Mouse (Mus musculus) heart, postnatal 25 days (tissue): ENCODE results near the gene Mgat5. TPM values are rescaled to one million over a fixed set of nuclear protein-coding genes. Genes with fewer than 3 reads are reported as not detected.

Source experiments
- DNase-seq: peaks from one replicate; pipeline ENCODE4 v3.0.0; 2022; ENCODE audit warnings: low spot score
- intact Hi-C: fragments of 180-260 bp; cut with DNase I; formaldehyde crosslinking; loops from one replicate; pipeline ENCODE4 v1.15.1; 2025
- total RNA-seq, 2 experiments: library from RNA; stranded (reverse); gene quantifications; 2 replicates each; pipeline ENCODE4 v1.2.3; 2021

Gene Mgat5
- total RNA-seq, 2 experiments from 2014 or later: 14.1 to 14.8 TPM

DNA sequence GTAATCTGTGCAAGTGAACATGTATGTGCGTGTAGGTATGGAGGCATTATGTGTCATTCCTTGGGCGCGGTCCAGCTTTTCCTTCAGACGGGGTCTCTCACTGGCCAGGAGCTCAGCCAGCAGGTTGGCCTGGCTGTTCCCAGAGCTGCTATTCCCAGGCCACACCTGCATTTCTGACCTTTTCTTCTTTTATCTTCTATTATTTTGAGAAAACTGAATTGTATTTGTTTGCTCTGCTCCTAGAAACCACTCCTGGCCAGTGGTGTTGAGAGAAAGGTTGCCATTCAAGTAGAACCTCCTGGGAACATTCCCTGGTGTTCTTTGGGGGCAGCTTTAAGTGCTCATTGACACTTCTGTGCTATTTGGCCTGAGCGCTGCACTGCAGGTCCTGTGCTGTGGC lies 160.9 kb downstream of the Mgat5 start:
- no peak for DNase-seq

DNA sequence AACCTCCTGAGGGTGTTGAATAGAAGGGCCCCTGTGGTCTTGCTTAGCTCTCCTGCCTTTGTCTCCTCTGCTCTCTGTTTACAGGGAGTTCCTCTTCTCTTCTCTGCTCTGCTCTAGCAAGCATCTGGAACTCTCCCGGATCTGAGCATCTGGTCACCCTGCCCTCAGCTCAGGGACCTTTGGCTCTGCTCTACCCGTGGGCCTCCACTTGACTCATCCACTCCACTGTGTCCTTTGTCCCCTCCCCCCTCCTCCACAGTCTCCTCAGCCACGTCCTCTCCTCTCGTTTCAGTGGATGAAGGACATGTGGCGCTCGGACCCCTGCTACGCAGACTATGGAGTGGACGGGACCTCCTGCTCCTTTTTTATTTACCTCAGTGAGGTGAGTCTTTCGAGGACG lies 161.3 kb downstream of the Mgat5 start:
- intact Hi-C loops: no loop called here
- no peak for DNase-seq

More for the DNA sequence above, 160.9 kb downstream of the Mgat5 start:
- intact Hi-C loops: no loop called here

DNA sequence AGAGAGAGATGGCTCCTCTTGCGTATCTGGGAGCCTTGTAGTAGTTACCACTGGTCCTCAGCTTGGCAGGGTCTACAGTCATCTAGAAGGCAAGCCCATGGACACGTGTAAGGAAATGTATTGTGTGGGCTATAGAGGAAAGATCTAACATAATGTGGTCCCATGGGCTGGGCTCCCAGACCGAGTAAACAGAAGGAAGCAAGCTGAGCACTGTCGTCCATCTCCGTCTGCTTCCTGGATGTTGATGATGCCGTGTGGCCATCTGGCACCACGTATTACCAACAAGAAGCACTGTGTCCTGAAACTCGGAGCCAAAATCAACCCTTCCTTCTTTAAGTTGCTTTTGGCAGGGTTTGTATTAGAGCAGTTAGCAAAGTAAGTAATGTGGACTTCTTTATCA lies 163.7 kb downstream of the Mgat5 start:
- DNase-seq: no peak

DNA sequence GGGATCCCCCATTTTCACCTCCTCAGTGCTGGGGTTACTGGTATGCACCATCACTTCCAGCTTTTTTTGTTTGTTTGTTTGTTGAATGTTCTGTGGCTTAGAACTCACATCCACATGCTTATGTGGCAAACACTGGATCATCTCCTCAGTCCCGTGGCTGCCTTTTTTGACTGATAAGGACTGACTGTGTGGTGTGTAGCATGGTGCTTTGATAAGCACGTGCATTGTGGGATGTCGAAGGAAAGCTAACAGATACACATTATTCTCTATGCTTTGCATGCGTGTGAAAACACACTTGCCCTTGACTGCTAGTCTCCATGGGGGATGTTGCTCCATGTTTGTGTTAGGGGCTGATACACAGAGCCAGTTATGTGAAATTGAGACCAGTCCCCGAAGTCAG lies 164.7 kb downstream of the Mgat5 start:
- intact Hi-C loops: no loop called here
- no peak for DNase-seq

More for the DNA sequence above, 163.7 kb downstream of the Mgat5 start:
- intact Hi-C loops: no loop called here

DNA sequence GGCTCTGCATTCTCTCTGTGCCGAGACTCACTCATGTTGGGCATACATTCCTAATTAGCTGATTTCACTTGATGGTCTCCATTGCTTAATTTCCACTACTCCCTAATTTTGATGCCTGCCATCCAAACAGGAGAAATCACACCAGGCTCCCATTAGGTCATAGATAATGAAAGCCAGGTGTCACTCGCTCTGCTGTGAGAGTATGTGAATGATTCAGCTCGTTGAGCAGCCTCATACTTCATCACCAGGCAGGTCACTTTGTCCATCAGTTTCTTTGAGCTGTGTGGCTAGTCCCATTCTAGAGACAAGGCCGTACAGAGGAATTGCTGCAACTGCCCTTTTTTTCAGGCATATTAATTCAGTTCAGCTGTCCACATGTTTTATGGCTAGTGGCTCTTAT lies 167.3 kb downstream of the Mgat5 start:
- no peak for DNase-seq
- intact Hi-C loops: no loop called here

DNA sequence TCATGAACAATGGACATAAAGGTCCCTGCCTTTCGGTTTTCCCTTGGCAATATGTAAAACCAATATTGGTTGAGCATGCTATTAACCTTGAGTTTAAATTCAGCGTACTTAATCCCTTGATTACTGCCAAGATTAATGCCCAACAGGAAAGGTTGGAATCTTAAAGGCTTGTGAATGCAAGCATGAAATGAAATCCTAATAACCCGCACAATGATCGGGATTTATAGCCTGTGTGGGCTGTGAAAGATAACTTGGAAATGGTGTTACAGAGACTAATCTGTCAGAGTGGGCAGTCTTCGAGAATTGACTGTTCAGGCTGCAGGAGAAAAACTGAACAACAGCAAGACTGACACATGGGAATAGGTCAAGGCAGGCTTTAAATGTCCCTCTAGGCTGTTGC lies 168.7 kb downstream of the Mgat5 start:
- intact Hi-C loops: no loop called here

DNA sequence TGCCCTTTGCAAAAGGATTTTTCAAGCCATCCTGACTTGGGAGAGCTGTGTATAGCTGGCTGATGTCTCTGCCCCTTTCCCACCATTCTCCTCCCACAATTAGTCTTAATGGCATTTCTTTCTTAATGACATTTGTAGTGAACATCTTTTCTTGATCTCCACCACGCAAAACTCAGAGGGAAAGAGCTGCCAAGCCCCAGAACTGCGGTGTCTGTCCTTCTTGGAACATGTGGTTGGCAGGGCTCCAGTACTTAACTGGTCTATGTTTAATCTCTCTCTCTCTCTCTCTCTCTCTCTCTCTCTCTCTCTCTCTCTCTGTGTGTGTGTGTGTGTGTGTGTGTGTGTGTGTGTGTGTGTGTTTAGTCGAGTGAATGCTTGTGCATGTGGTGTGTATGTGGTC lies 169.3 kb downstream of the Mgat5 start:
- DNase-seq: no peak
- intact Hi-C loops: no loop called here

More for the DNA sequence above, 168.7 kb downstream of the Mgat5 start:
- DNase-seq: no peak

DNA sequence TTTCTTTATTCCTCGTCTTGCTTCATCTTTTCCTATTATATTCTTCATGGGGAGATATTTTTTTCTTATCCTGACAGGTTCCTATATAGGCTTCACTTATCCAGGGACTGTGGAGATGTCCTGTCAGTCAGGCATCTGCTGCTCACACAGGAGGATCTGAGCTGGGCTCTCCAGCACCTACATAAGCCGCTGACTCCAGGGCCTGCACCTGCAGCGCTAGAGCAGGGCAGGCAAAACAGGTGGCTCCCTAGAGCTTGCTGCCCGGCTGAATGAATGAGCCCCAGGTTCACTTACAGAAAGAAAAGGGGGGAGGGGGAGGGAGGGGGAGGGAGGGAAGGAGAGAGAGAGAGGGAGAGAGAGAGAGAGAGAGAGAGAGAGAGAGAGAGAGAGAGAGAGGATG lies 175.3 kb downstream of the Mgat5 start:
- no peak for DNase-seq
- intact Hi-C loops: no loop called here

DNA sequence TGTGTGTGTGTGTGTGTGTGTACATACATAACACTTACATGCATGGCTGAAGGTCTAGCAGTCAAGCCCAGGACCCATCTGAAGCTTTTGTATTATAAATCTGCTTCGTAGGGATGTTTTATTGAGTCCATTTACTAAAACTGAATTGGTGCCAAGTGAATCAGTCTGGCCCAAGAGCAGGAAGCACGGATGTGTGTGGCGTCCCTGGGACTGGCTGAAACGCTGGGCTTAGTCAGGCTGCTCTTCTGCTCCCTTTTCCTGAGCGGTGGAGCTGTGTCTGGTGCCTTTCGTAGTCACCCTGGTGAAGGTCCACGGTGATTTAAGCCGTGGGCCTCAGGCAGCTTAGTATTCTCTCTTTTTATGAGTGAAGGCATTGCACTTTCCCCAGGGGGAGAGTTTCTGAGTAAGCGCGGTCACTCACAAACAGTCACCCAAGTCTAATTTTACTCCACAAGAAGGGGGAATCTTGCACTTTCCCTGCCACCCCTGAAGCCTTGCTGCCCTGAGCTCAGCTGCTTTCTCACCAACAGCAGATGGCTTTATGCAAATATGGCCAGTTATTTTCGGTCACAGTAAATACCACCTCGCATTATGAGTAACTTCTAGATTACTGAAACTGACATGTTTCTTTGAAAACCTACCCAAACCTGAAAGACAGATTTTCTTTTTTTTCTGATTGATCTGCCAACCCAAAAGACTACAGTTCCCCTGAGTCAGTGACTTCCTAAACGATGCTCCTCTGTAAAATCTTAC lies 176.1 kb downstream of the Mgat5 start:
- DNase-seq: no peak
- intact Hi-C loops: no loop called here

DNA sequence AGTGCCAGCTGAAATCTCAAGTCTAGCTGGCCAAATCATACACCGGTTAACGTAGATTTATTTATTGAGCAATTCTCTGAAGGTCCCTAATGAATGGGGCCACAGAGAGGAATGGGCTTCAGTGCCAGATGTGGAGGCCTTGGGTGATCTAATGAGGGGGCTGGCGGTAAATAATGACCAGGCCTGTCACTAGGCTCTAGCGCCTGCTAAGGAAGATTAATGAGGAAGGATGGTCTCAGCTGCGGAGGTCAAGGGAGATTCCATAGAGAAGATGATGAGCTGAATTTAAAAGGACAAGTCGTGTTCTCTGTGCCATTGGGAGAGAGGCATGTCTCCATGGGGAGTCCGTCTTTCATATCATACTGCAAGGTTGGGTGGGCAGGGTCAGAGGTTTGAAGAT lies 178.3 kb downstream of the Mgat5 start:
- intact Hi-C loops: no loop called here
- DNase-seq: no peak

DNA sequence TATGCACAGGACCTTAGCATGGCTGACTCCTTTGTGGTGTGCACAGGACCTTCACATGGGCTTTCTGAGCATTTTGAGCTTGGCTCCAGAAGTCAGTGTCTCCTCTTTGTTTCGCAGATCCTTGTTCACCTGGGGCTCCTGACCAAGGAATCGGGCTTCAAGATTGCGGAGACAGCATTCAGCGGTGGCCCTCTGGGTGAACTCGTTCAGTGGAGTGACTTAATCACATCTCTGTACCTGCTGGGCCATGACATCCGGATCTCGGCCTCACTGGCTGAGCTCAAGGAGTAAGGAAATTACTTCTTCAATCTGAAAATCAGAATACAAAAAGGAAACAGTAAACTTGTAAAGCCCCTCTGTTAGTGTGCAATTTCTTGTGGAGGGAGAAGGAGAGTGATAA lies 182.4 kb downstream of the Mgat5 start:
- no peak for DNase-seq
- intact Hi-C loops: no loop called here

DNA sequence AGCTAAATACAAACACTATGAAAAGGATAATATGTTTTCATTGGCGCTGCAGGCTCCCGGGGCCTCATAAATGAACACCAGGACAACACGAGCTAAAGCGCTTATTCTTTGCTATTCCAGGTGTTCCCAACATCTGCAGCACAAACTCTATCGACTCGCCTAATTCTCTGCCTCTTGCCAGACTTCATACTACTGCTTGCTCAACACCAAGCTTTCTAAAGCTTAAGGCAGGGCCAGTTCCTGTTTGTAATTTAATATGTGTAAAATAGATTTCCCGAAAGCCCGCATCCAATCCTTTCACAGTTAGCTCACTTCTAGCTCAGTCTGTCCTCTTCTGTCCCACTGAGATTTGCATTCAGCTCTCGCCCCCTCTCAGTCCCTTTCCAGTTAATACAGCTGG lies 182.8 kb downstream of the Mgat5 start:
- intact Hi-C loops: no loop called here
- no peak for DNase-seq

DNA sequence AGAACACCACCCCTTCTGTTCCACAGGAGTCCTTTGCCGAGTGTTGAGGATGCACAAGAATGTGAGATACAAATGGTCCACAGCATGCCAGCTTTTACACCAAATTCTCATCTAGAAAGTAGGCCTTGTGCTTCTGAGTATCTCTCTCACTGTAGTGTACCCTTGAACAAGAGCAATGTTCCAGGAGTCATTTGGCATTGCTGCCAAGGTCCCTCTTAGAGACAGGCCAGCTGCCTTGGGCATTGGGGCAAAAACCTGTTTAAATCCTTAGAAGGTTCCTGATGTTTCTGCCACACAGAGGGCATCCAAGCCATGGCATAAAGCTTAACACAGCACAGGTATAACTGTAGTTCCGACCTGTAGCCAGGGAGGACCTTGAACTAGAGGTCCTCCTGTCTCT lies 189.9 kb downstream of the Mgat5 start:
- intact Hi-C loops: no loop called here
- no peak for DNase-seq

DNA sequence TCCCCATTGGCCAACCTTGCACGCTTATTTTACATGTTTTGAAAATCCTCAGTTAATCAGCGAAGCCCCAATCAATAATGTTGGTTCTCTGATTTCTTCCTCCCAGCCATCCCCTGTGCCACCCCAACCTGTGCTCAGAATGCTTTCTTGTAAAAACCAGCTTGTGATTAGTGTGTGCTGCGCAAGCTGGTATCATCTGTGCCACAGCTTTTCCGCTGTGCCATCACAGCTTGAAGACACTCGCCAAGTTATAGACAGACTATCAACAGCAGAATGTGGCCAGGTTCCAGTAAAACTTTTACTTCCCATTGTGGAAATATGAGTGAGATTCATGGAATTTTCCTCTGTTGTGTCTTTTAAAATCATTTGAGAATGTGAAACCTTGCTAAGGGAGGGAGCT lies 190.9 kb downstream of the Mgat5 start:
- DNase-seq: no peak
- intact Hi-C loops: no loop called here

DNA sequence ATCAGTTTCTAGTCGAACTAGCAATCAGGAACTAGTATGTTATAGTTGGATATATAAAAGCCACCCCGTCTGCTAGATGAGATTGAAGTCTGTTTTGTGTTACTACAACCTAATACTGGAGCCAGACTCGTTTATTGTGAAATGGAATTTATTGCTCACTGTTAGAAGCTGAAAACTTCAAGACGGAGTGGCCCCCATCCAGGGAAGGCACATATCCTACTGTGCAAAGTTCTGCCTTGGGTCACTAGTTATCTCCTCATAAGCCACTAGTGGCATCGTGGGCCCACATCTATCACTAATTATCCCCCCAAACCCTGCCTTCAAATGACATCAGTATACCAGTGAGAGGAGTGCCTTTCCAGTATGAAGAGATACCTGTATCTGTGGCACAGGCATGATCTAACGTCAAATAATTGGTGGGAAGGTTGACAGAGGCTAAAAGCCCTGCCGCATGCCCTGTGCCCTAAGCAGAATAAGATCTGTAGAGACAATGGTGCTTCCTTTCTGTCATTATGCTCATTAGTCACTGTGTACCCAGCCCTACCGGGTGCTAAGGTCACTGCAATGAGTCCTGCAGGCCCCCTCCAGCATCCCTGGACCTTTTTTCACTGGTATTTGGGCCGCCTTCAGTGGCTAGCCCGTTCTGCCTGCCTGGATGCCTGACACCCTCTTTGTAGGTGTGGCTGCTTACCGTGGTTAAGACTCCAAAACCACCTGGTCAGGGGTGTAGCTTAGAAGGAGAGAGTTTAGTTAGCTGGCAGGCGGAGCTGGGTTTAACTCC lies 191.9 kb downstream of the Mgat5 start:
- intact Hi-C loops: no loop called here

DNA sequence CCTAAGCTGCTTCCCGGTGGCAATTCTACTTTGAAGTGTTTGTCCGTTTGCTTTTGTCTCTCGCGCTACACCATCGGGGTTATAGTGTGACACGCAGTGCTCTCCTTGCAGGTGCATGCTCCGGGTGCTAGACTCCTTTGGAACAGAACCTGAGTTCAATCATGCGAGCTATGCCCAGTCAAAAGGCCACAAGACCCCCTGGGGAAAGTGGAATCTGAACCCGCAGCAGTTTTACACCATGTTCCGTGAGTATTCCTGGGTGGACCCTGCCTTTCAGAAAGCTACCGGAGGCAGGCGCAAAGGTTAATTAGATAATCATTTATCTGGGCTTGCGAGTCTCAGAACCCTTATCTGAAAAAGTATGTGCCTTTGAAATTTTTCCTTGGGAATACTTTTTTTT lies 192.6 kb downstream of the Mgat5 start:
- no peak for DNase-seq
- intact Hi-C loops: no loop called here

More for the DNA sequence above, 191.9 kb downstream of the Mgat5 start:
- DNase-seq: no peak

DNA sequence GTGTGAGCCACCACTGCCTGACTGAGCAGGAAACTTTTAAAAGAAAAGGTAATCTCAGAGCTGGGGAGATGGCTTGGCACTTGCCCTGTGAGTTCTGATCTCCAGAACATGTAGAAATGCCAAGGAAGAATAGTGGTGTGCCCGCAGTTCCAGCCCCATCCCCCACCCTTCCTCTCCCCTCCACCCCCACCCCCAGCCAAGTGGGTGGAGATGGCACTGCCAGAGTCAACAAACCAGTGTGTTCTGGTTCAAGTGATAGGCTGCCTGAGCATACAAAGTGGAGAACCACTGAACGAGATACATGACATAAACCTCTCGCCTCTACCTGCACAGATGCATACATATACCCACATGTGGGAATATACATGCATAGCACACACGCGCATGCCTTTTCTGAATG lies 193.4 kb downstream of the Mgat5 start:
- no peak for DNase-seq
- intact Hi-C loops: no loop called here

DNA sequence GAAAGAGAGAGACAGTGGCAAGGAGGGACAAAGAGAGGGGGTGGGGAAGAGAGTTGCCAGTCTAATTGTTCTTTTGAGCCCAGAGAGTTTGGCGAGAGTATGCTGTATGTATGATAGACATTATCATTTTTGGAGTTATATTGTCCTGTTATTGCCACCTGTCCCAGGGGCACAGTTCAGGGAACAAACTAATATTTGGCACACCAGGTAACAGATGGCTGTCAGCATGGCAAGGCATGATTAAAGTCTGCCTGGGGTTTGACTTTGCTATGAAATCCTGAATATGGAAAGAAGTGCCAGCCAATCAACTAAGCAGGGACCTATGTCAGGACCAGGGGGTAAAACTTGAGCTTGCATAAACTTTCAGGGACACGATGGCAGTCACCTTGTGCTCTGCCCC lies 195.4 kb downstream of the Mgat5 start:
- DNase-seq: no peak
- intact Hi-C loops: loop anchor here (10.0 kb wide), 1 partner anchor 385 kb away; no protein-coding TSS in a partner anchor

DNA sequence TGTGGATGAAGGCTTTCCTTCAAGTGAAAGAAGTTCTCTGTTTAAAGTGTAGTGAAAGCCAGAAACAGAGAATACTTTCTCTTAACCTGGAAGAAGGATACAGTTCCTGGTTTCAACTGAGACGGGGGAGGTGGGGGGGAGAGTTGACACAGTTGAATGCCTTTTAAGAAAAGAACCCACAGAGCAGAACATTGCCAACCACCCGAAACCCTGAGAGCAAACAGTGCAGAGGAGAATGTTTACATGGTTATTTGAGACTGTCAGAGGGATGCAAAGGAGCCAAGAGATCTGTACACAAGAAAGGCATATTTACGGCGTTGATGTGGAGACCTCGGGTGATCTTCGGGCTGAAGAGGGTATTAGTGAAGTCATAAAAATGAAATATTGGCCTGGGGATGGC lies 195.9 kb downstream of the Mgat5 start:
- intact Hi-C loops: loop anchor here (10.0 kb wide), 1 partner anchor 386 kb away; no protein-coding TSS in a partner anchor

DNA sequence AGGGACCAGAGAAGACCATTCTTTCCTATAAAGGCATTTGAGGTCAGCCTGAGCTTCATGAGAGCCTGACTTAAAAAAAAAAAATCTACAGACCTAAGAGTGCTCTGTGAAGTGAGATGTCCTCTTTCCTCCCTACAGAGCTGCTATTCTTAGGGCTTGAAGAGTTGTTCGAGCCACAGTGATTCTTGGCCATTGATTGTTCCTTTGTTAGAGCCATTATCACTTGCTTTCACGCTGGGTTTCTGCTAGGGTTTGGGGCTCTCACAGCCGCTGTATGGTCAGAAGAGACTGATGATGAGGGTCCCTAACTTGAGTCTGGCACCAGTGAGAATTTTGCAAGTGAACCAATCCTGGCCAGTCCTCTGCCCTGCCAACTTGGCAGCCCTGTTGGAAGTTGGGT lies 199.8 kb downstream of the Mgat5 start:
- no peak for DNase-seq
- intact Hi-C loops: loop anchor here (10.0 kb wide), 1 partner anchor 390 kb away; no protein-coding TSS in a partner anchor

More for the DNA sequence above, 195.9 kb downstream of the Mgat5 start:
- no peak for DNase-seq

DNA sequence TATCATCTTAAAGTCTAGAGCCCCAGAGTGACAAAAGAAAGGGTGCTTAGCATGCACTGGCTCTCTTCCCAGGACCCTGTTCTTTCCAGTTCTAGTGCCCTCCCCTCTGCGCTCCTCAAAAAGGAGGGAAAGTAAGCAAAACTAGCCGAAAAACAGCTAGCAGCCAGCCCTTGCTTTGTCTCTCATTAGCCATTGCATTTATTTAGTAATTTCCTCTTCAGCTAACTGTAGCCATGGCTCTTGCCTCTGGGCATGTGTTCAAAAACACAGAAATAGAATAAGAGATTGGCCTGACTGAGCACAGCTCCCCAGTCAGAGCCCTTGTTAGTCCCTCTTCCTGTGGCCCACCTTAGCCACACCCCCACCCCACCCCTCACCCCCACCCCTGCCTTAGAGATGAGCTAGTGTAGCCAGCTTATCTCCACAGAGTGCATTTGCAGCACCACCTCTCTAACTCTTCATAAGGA lies 204.2 kb downstream of the Mgat5 start:
- intact Hi-C loops: loop anchor here (10.0 kb wide), 1 partner anchor 394 kb away; no protein-coding TSS in a partner anchor
- DNase-seq: no peak
